Mouse (Mus musculus): Measurements from ENCODE around the gene Tyw5. TPM values are rescaled to one million over a fixed set of nuclear protein-coding genes. Genes with fewer than 3 reads are reported as not detected.

Tyw5 gene
- polyA plus RNA-seq, 1 experiment from 2014 or later = 29.2 TPM

GRCm38 (mm10) chr1:57394051-57394450, 12.8 kb downstream of the Tyw5 start:
- H3K9me3 ChIP-seq (ENCODE audit: control insufficient read depth, low read length) = no peaks in the 10 kb centered on the region
- H3K27me3 ChIP-seq (ENCODE audit: control insufficient read depth, insufficient read depth, low read length) = no peaks in the 10 kb centered on the region
- no peak overlapping the region for H3K9ac ChIP-seq (ENCODE audit: low read length)
- peak; percentile 59 for DNase-seq (ENCODE audit: low spot score)
- H3K4me3 ChIP-seq (ENCODE audit: low read depth, low read length) = no peak overlapping the region
- ATAC-seq (ENCODE audit: insufficient number of reproducible peaks, low FRiP score, low TSS enrichment, low read depth) = no peak
- H3K4me1 ChIP-seq (ENCODE audit: control insufficient read depth, insufficient read depth, low read length) = no peaks in the 10 kb centered on the region
- no peak overlapping the region for H3K4me2 ChIP-seq (ENCODE audit: low read depth, severe bottlenecking)
- peaks cover 4% of the 10 kb centered on the region; the same call in 1 of the 2 replicates for H3K36me3 ChIP-seq (ENCODE audit: control insufficient read depth, insufficient read depth, low read length)
- H3K27ac ChIP-seq (replicated peaks; ENCODE audit: low read depth, low read length) = no peak overlapping the region
- WGBS = 66% methylated on average over 3 of the region's 3 CpGs

DNA sequence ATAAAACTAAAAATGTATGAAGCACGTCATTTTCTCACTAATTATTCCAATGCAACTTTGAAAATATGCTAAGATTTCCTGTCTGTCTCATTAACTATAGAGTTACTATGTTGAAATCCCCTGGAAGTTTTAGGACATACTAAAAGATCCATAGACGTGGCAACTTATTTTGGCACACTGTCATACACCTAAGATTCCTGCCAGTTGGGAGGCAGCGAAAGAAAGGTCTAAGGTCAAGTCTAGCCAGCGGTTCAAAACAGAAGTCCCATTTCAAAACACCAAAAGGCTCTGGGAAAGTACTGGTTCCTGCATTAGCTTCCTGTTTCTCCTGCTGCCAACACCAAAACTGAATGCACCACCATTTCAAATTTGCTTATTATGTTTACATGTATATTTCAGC, 14.5 kb downstream of the Tyw5 start:
- no peak for DNase-seq (ENCODE audit: low spot score)
- H3K36me3 ChIP-seq (ENCODE audit: control insufficient read depth, insufficient read depth, low read length) = peaks cover 4% of the 10 kb centered on the region; the same call in 1 of the 2 replicates
- WGBS = 83% methylated on average over 4 of the region's 4 CpGs

DNA sequence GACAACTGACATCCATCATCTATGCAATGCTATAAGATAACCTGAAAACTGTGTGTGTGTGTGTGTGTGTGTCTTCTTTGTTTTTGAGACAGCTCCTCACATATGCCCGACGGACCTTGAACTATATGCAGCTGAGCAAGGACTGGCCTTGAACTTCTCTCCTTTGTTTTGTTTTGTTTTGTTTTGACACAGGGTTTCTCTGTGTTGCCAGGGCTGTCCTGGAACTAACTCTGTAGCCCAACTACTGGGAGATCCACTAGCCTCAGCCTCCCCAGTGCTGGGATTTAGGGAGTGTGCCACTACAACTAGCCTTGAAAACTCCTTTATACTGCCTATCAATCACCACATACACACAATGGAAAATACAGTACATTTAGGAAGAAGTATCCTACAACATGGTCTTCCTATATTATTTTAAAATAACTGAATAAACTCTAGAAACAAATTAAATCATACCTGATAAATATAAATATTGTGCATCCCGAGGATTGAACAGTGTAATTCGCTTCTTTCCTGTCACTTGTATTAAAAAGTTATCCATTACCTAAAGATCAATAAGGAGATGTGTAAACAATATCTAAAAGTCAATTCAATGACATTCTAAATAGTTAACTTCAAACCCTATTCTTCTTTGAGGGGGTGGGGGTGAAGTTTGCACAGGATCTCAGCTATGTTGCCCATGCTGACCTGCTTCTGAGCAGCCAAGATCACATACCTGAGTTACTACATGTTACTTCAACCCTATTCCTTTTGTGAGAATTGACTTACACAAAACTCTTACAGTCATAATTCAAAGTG, 15.7 kb downstream of the Tyw5 start:
- Histone ChIP-seq H3K9ac (ENCODE audit: low read length) (no peak overlapping the region), H3K36me3 (ENCODE audit: control insufficient read depth, insufficient read depth, low read length) (peaks cover 4% of the 10 kb centered on the region; the same call in 1 of the 2 replicates), H3K4me1 (ENCODE audit: control insufficient read depth, insufficient read depth, low read length) (no peaks in the 10 kb centered on the region), H3K27me3 (ENCODE audit: control insufficient read depth, insufficient read depth, low read length) (no peaks in the 10 kb centered on the region), H3K4me2 (ENCODE audit: low read depth, severe bottlenecking) (no peak overlapping the region), H3K4me3 (ENCODE audit: low read depth, low read length) (no peak overlapping the region), H3K27ac (replicated peaks; ENCODE audit: low read depth, low read length) (no peak overlapping the region), H3K9me3 (ENCODE audit: control insufficient read depth, low read length) (no peaks in the 10 kb centered on the region)
- WGBS = 95% methylated on average over 4 of the region's 4 CpGs
- DNase-seq (ENCODE audit: low spot score) (no peak), ATAC-seq (ENCODE audit: insufficient number of reproducible peaks, low FRiP score, low TSS enrichment, low read depth) (no peak)

More for the DNA sequence above, 14.5 kb downstream of the Tyw5 start:
- Histone ChIP-seq H3K4me2 (ENCODE audit: low read depth, severe bottlenecking) (no peak overlapping the region), H3K4me1 (ENCODE audit: control insufficient read depth, insufficient read depth, low read length) (no peaks in the 10 kb centered on the region), H3K4me3 (ENCODE audit: low read depth, low read length) (no peak overlapping the region), H3K9me3 (ENCODE audit: control insufficient read depth, low read length) (no peaks in the 10 kb centered on the region), H3K9ac (ENCODE audit: low read length) (no peak overlapping the region), H3K27me3 (ENCODE audit: control insufficient read depth, insufficient read depth, low read length) (no peaks in the 10 kb centered on the region), H3K27ac (replicated peaks; ENCODE audit: low read depth, low read length) (no peak overlapping the region)
- no peak for ATAC-seq (ENCODE audit: insufficient number of reproducible peaks, low FRiP score, low TSS enrichment, low read depth)

- no peaks in the 10 kb centered on the region for H3K27me3 ChIP-seq (ENCODE audit: control insufficient read depth, insufficient read depth, low read length)
- no peaks in the 10 kb centered on the region for H3K36me3 ChIP-seq (ENCODE audit: control insufficient read depth, insufficient read depth, low read length)
- H3K4me1 ChIP-seq (ENCODE audit: control insufficient read depth, insufficient read depth, low read length) = no peaks in the 10 kb centered on the region
- H3K4me3 ChIP-seq (ENCODE audit: low read depth, low read length) = no peak overlapping the region
- H3K4me2 ChIP-seq (ENCODE audit: low read depth, severe bottlenecking) = no peak overlapping the region
- DNase-seq (ENCODE audit: low spot score) (no peak), ATAC-seq (ENCODE audit: insufficient number of reproducible peaks, low FRiP score, low TSS enrichment, low read depth) (no peak)
- H3K27ac ChIP-seq (replicated peaks; ENCODE audit: low read depth, low read length) = no peak overlapping the region
- WGBS = 93% methylated on average over 8 of the region's 8 CpGs
- no peaks in the 10 kb centered on the region for H3K9me3 ChIP-seq (ENCODE audit: control insufficient read depth, low read length)
- no peak overlapping the region for H3K9ac ChIP-seq (ENCODE audit: low read length)
Observed at GRCm38 (mm10) chr1:57388402-57389155, 18.3 kb downstream of the Tyw5 start.

DNA sequence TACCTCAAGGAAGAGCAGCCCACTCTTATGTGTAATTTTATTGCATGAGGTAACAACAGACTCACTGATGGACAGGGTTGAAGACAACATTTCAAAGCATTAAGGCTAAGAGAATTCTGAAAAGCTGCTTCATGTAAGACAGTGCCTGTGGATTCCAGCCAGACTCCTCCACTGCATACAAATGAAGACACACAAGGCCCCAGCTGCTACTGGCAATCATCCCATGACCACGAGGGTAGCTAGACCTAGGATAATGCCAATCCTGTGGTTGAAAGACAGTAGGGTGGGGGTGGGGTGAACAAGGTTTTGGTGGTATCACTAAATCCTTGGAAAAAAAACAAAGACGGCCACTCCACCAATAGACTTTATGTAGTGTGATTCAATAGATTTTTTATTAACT, 19.0 kb downstream of the Tyw5 start:
- Histone ChIP-seq H3K36me3 (ENCODE audit: control insufficient read depth, insufficient read depth, low read length) (no peaks in the 10 kb centered on the region), H3K9me3 (ENCODE audit: control insufficient read depth, low read length) (no peaks in the 10 kb centered on the region), H3K27me3 (ENCODE audit: control insufficient read depth, insufficient read depth, low read length) (no peaks in the 10 kb centered on the region), H3K9ac (ENCODE audit: low read length) (no peak overlapping the region), H3K4me3 (ENCODE audit: low read depth, low read length) (no peak overlapping the region), H3K4me2 (ENCODE audit: low read depth, severe bottlenecking) (no peak overlapping the region), H3K4me1 (ENCODE audit: control insufficient read depth, insufficient read depth, low read length) (no peaks in the 10 kb centered on the region), H3K27ac (replicated peaks; ENCODE audit: low read depth, low read length) (no peak overlapping the region)
- no peak for ATAC-seq (ENCODE audit: insufficient number of reproducible peaks, low FRiP score, low TSS enrichment, low read depth)
- DNase-seq (ENCODE audit: low spot score) = no peak
- WGBS = 81% methylated on average over 2 of the region's 2 CpGs

DNA sequence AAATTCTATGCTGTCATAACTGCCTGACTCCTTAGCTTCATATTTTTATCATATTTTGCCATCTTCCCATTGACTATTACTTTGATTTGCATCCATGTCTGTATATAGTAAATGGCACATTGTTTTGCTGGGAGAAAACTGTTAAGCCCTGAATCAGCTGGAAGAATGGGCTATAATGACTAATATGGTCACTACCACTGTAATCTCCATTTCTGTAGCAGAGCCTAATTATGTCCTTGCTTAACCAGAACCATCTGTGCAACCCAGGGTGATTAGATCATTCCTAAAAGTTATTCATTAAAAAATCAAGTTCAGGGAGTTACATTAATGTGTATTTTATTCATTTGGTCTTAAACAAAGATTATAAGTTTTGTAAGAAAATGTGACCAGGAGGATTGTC, 20.4 kb downstream of the Tyw5 start:
- Histone ChIP-seq H3K27me3 (ENCODE audit: control insufficient read depth, insufficient read depth, low read length) (no peaks in the 10 kb centered on the region), H3K9me3 (ENCODE audit: control insufficient read depth, low read length) (no peaks in the 10 kb centered on the region), H3K27ac (replicated peaks; ENCODE audit: low read depth, low read length) (no peak overlapping the region), H3K4me1 (ENCODE audit: control insufficient read depth, insufficient read depth, low read length) (no peaks in the 10 kb centered on the region), H3K36me3 (ENCODE audit: control insufficient read depth, insufficient read depth, low read length) (no peaks in the 10 kb centered on the region), H3K9ac (ENCODE audit: low read length) (no peak overlapping the region), H3K4me3 (ENCODE audit: low read depth, low read length) (no peak overlapping the region), H3K4me2 (ENCODE audit: low read depth, severe bottlenecking) (no peak overlapping the region)
- ATAC-seq (ENCODE audit: insufficient number of reproducible peaks, low FRiP score, low TSS enrichment, low read depth) = no peak
- no peak for DNase-seq (ENCODE audit: low spot score)

DNA sequence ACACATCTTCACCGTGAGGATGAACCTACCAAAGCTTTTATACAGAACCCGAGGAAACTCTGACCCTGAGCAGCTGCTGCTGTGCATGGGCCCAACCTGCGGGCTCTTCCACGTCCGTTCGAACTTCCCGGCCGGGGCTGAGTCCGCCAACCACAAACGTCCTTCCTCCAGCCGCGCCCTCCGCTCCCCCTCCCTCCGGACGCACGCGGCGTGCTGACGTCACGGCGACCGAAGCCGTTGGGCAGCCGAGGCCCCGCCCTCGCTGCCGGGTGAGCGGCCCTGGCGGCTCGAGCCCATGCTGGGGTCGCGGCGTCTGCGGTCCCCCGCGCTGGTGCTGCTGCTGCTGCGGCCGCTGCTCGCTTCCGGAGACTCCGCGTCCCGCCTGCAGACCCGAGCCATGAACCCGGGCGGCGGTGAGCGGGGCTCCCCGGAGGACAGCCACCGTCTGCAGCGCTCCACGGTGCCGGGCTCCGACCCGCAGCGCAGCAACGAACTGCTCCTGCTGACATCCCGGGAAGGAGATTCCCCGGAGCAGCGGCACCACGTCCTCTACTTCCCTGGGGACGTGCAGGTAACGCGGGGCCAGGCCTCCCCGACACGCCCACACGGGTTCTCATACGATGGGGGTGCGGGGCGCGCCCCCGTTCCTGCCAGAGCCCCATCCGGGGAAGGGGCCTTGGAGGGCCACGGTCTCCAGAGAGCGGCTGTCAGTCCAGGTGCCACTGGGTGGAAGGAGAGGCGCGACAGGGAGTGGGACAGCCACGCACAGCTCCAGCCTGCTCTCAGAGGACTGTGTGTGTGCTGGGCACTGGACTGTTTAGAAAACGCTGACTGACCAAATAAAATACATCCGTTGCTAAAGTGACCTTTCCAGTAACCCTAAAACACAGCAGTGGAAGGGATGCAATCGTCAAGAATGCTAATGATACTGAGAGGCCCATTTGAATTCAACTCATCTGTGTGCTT, 29.2 kb downstream of the Tyw5 start, which contains the start of gene 1700066M21Rik:
1700066M21Rik (plus strand) TSS at position 245 of the 966 bp plus-strand sequence.
- H3K36me3 ChIP-seq (ENCODE audit: control insufficient read depth, insufficient read depth, low read length) = no peaks in the 10 kb centered on the region
- no peaks in the 10 kb centered on the region for H3K27me3 ChIP-seq (ENCODE audit: control insufficient read depth, insufficient read depth, low read length)
- peak within 1 kb of the TSS; percentile 89 for H3K4me3 ChIP-seq (ENCODE audit: low read depth, low read length)
- DNase-seq (ENCODE audit: low spot score) = peak; percentile 98
- peak within 1 kb of the TSS; percentile 62; the same call in 1 of the 2 replicates for H3K27ac ChIP-seq (replicated peaks; ENCODE audit: low read depth, low read length)
- under 1% methylated on average over 68 of the region's 81 CpGs for WGBS
- peak within 1 kb of the TSS; percentile 81 for H3K4me2 ChIP-seq (ENCODE audit: low read depth, severe bottlenecking)
- peak; percentile 97 for ATAC-seq (ENCODE audit: insufficient number of reproducible peaks, low FRiP score, low TSS enrichment, low read depth)
- H3K4me1 ChIP-seq (ENCODE audit: control insufficient read depth, insufficient read depth, low read length) = no peaks in the 10 kb centered on the region; the same call in 1 of the 2 replicates
- peak within 1 kb of the TSS; percentile 86 for H3K9ac ChIP-seq (ENCODE audit: low read length)
- H3K9me3 ChIP-seq (ENCODE audit: control insufficient read depth, low read length) = no peaks in the 10 kb centered on the region

DNA sequence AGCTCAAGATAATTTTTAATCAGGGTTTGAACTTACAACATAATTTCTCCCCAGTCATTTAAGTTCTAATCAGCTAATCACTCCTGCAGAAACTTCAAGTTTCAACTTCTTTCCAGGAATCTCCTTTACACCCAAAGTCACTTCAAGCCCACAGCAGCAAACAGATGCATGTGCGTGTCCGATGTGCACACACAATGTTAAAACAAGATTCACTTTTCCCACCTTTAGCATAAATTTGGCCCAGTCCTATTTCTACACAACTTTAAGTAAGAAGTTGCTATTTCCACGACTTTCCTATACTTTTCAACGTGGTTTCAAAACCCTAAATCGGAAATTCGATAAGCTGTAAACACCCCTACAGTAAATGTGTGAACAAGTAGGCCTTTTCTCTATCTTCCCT, 30.1 kb downstream of the Tyw5 start:
- no peak overlapping the region; the same call in 1 of the 2 replicates for H3K9ac ChIP-seq (ENCODE audit: low read length)
- ATAC-seq (ENCODE audit: insufficient number of reproducible peaks, low FRiP score, low TSS enrichment, low read depth) (no peak), DNase-seq (ENCODE audit: low spot score) (no peak)
- H3K4me2 ChIP-seq (ENCODE audit: low read depth, severe bottlenecking) = peak overlapping the region; percentile 40; the same call in 1 of the 2 replicates
- no peaks in the 10 kb centered on the region for H3K36me3 ChIP-seq (ENCODE audit: control insufficient read depth, insufficient read depth, low read length)
- H3K27ac ChIP-seq (replicated peaks; ENCODE audit: low read depth, low read length) = no peak overlapping the region
- peak overlapping the region; percentile 89 for H3K4me3 ChIP-seq (ENCODE audit: low read depth, low read length)
- no peaks in the 10 kb centered on the region for H3K27me3 ChIP-seq (ENCODE audit: control insufficient read depth, insufficient read depth, low read length)
- 66% methylated on average over 6 of the region's 6 CpGs for WGBS
- no peaks in the 10 kb centered on the region; the same call in 1 of the 2 replicates for H3K4me1 ChIP-seq (ENCODE audit: control insufficient read depth, insufficient read depth, low read length)
- no peaks in the 10 kb centered on the region for H3K9me3 ChIP-seq (ENCODE audit: control insufficient read depth, low read length)

Data from limb, embryonic 11.5 days (tissue).